Mouse (Mus musculus): ENCODE results near the gene Elmod2. TPM values are rescaled to one million over a fixed set of nuclear protein-coding genes. Genes with fewer than 3 reads are reported as not detected.

Gene Elmod2
- polyA plus RNA-seq, 1 experiment from 2014 or later: 10.8 TPM

DNA sequence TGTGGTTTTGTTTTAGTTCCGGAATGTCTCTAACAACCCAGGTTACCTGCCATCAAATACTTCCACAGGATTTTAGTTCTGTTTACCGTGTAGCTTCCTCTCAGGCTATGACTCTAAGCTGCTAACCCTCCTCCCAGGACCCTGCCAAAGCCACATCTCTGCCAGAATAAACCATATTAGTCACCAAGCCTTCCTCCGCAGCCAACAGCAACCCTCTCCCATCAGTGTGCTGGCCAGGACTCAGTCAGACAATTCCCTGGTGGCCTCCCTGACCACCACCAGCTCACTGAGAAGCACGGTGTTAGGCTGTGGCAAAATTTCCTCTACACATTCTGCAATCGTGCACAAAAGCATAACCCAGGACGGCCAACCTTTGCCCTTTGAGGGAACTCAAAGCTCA is 53.9 kb downstream of the Elmod2 start:
- no peak for DNase-seq (ENCODE audit: low spot score)

DNA sequence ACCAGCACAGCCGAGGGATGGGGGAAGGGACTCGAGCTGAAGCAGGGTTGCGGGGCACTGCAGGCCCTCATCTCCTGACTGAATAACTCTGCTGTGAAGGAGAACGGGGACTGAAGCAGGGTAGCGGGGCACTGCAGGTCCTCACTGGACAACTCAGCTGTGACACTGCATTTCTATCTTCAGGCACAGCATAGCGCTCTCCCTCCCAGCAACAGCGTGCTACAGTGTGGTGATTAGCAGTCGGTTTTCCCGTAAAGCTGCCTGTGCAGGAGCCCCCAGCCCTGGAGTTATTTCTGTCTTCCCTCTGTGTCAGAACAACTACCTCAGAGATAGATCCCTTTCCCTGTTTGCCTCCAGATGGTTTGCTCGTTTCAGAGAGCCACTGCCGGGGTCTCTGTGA is 57.8 kb downstream of the Elmod2 start:
- no peak for DNase-seq (ENCODE audit: low spot score)

DNA sequence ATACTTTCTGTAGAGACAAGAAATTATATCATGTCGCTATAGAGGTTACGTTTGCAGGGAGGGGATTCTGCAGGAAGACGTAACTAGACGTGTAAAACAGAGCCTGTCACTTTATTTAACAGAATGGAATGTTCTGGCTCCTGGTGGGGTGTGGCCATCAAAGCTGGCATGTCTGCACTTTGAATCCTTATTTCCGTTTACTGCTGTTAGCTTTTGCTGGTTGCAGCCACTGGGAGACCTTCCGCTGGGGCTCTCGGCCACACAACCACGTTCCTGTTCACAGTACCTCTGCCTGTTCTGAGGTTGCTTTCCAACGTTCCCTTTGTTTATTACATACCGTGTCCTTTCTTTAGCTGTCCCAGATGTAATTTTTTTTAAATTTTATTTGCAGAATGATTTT is 59.8 kb downstream of the Elmod2 start:
- no peak for DNase-seq (ENCODE audit: low spot score)

DNA sequence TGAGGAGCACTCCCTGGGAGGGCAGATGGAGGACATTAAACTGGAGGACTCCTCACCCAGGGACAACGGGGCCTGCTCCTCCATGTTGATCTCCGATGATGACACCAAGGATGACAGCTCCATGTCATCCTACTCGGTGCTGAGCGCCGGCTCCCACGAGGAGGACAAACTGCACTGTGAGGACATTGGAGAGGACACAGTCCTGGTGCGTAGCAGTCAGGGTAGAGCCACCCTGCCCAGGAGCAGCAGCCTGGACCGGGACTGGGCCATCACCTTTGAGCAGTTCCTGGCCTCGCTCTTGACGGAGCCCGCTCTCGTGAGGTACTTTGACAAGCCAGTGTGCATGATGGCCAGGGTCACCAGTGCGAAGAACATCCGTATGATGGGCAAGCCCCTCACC is 61.1 kb downstream of the Elmod2 start:
- DNase-seq (ENCODE audit: low spot score): no peak

Other genes starting within 250 kb of the Elmod2 start
- 1.2 and 1.4 TPM in 2 replicates for gene Tbc1d9, start 167.1 kb downstream of the Elmod2 start, polyA plus RNA-seq (2015; fragmentation: Nextera tagmentation; extraction: Ambion mirVana)
- gene Gm10645, start 166.3 kb downstream of the Elmod2 start, polyA plus RNA-seq (2015; fragmentation: Nextera tagmentation; extraction: Ambion mirVana): 0.56 and 0.90 TPM in 2 replicates
- 0.19 and 1.0 TPM in 2 replicates for gene Ucp1, start 42.1 kb downstream of the Elmod2 start, polyA plus RNA-seq (2015; fragmentation: Nextera tagmentation; extraction: Ambion mirVana)
- gene Mgat4d, start 16.0 kb upstream of the Elmod2 start, polyA plus RNA-seq (2015; fragmentation: Nextera tagmentation; extraction: Ambion mirVana): not detected in 2 replicates
- gene Clgn, start 57.4 kb upstream of the Elmod2 start, polyA plus RNA-seq (2015; fragmentation: Nextera tagmentation; extraction: Ambion mirVana): 0.05 TPM in 1 of 2 replicates, not detected in the other
- 69.1 and 77.9 TPM in 2 replicates for gene Scoc, start 125.9 kb upstream of the Elmod2 start, polyA plus RNA-seq (2015; fragmentation: Nextera tagmentation; extraction: Ambion mirVana)
- not detected in 2 replicates for gene Olfr370, start 203.3 kb upstream of the Elmod2 start, polyA plus RNA-seq (2015; fragmentation: Nextera tagmentation; extraction: Ambion mirVana)
- gene Ndufb7, start 234.2 kb upstream of the Elmod2 start, polyA plus RNA-seq (2015; fragmentation: Nextera tagmentation; extraction: Ambion mirVana): 503 and 517 TPM in 2 replicates

Measured in thymus, postnatal 0 days (tissue).